Mouse (Mus musculus) hindbrain, embryonic 12.5 days (tissue): ENCODE measurements around the gene Slc30a5. TPM values are rescaled to one million over a fixed set of nuclear protein-coding genes. Genes with fewer than 3 reads are reported as not detected.
"Not testable (repeated sequence)": the region's sequence is repeated elsewhere in the genome, so short reads cannot be mapped to it uniquely, and the experiment has no call there.

Experiments
- ATAC-seq: fragments of 200-750 bp; cut with Nextera tagmentation; 2 replicates; pipeline ENCODE4 v1.8.0; 2017; ENCODE audit warnings: moderate TSS enrichment; ENCODE audit not compliant: low FRiP score
- H3K27ac ChIP-seq: fragments of 300-500 bp; sonication (generic); 2 replicates; pipeline ENCODE4 v1.5.1; 2016; ENCODE audit warnings: mild to moderate bottlenecking
- H3K27me3 ChIP-seq: fragments of 300-500 bp; sonication (generic); 2 replicates; pipeline ENCODE4 v1.6.1; 2016; ENCODE audit warnings: mild to moderate bottlenecking
- H3K36me3 ChIP-seq: fragments of 300-500 bp; sonication (generic); 2 replicates; pipeline ENCODE4 v1.6.1; 2016; ENCODE audit warnings: mild to moderate bottlenecking
- H3K4me1 ChIP-seq: fragments of 300-500 bp; sonication (generic); 2 replicates; pipeline ENCODE4 v1.6.1; 2016
- H3K4me2 ChIP-seq: fragments of 300-500 bp; sonication (generic); replicated peaks from 2 replicates; pipeline ENCODE4 v1.6.1; 2016; ENCODE audit warnings: mild to moderate bottlenecking
- H3K4me3 ChIP-seq: fragments of 300-500 bp; sonication (generic); 2 replicates; pipeline ENCODE4 v1.5.1; 2016; ENCODE audit warnings: mild to moderate bottlenecking
- H3K9ac ChIP-seq: fragments of 300-500 bp; sonication (generic); 2 replicates; pipeline ENCODE4 v1.6.1; 2016; ENCODE audit warnings: mild to moderate bottlenecking, moderate library complexity
- H3K9me3 ChIP-seq: fragments of 300-500 bp; sonication (generic); replicated peaks from 2 replicates; pipeline ENCODE4 v1.6.1; 2016; ENCODE audit warnings: mild to moderate bottlenecking
- WGBS: fragments of 180-500 bp; shearing (Covaris S2); methylation state at CpG from one replicate; pipeline ENCODE4 v1.1.7; 2016; 5-methylcytosine and 5-hydroxymethylcytosine counted together
- polyA plus RNA-seq: library from polyadenylated mRNA; unstranded; fragments of >200 nt; fragmentation: Nextera tagmentation; extraction: Ambion mirVana; gene quantifications from 2 replicates; pipeline ENCODE4 v1.2.1, GENCODE M21; 2016

The Slc30a5 gene
- polyA plus RNA-seq, 1 experiment from 2014 or later, result 43.5 TPM

GRCm38 (mm10) chr13:100832188-100832587 is 1.0 kb downstream of the Slc30a5 start:
- peak overlapping the region; percentile 93 for H3K9ac ChIP-seq
- no peaks in the 10 kb centered on the region for H3K27me3 ChIP-seq
- 0 out of 2 replicates have a peak, but pooled peaks cover 9% of the 10 kb centered on the region for H3K36me3 ChIP-seq
- H3K4me3 ChIP-seq, result peak overlapping the region; percentile 97
- no peaks in the 10 kb centered on the region for H3K9me3 ChIP-seq
- peak overlapping the region; percentile 80 for H3K4me2 ChIP-seq
- no peak for ATAC-seq
- no peak overlapping the region for H3K27ac ChIP-seq
- WGBS, result 9% methylated on average over 8 of the region's 8 CpGs
- H3K4me1 ChIP-seq, result peaks cover 15% of the 10 kb centered on the region

GRCm38 (mm10) chr13:100831123-100831522 is 2.1 kb downstream of the Slc30a5 start:
- WGBS, result 86% methylated on average over 6 of the region's 6 CpGs
- H3K36me3 ChIP-seq, result peaks cover 15% of the 10 kb centered on the region; the same call in 1 of the 2 replicates
- no peak for ATAC-seq
- no peak overlapping the region for H3K4me3 ChIP-seq
- H3K9ac ChIP-seq, result no peak overlapping the region
- H3K4me2 ChIP-seq, result peak overlapping the region; percentile 80; the same call in 1 of the 2 replicates
- H3K9me3 ChIP-seq, result no peaks in the 10 kb centered on the region
- peaks cover 15% of the 10 kb centered on the region for H3K4me1 ChIP-seq
- H3K27me3 ChIP-seq, result no peaks in the 10 kb centered on the region
- no peak overlapping the region for H3K27ac ChIP-seq

- H3K4me3 ChIP-seq, result no peak overlapping the region
- no peak for ATAC-seq
- H3K9me3 ChIP-seq, result no peaks in the 10 kb centered on the region
- no peak overlapping the region for H3K9ac ChIP-seq
- H3K4me2 ChIP-seq, result no peak overlapping the region
- H3K27ac ChIP-seq, result no peak overlapping the region
- peaks cover 46% of the 10 kb centered on the region for H3K36me3 ChIP-seq
- no peaks in the 10 kb centered on the region for H3K4me1 ChIP-seq
- WGBS, result 89% methylated on average over 9 of the region's 9 CpGs
- H3K27me3 ChIP-seq, result no peaks in the 10 kb centered on the region
Measured at GRCm38 (mm10) chr13:100825627-100826410, 7.4 kb downstream of the Slc30a5 start.

- no peaks in the 10 kb centered on the region for H3K27me3 ChIP-seq
- WGBS, result 89% methylated on average over 3 of the region's 3 CpGs
- H3K4me1 ChIP-seq, result no peaks in the 10 kb centered on the region
- no peak overlapping the region for H3K9ac ChIP-seq
- no peak overlapping the region for H3K4me3 ChIP-seq
- H3K4me2 ChIP-seq, result no peak overlapping the region
- H3K9me3 ChIP-seq, result no peaks in the 10 kb centered on the region
- ATAC-seq, result no peak
- no peak overlapping the region for H3K27ac ChIP-seq
- H3K36me3 ChIP-seq, result peaks cover 54% of the 10 kb centered on the region
Measured at GRCm38 (mm10) chr13:100824916-100825315, 8.3 kb downstream of the Slc30a5 start.

GRCm38 (mm10) chr13:100824306-100824705 is 8.9 kb downstream of the Slc30a5 start:
- Histone ChIP-seq H3K27ac (no peak overlapping the region), H3K9me3 (no peaks in the 10 kb centered on the region), H3K9ac (no peak overlapping the region), H3K4me3 (no peak overlapping the region), H3K27me3 (no peaks in the 10 kb centered on the region), H3K36me3 (peaks cover 59% of the 10 kb centered on the region), H3K4me1 (no peaks in the 10 kb centered on the region), H3K4me2 (no peak overlapping the region)
- no peak for ATAC-seq
- WGBS, result 89% methylated on average over 6 of the region's 6 CpGs

- H3K4me1 ChIP-seq, result no peaks in the 10 kb centered on the region
- H3K27me3 ChIP-seq, result no peaks in the 10 kb centered on the region
- H3K9ac ChIP-seq, result no peak overlapping the region
- no peak overlapping the region for H3K4me2 ChIP-seq
- no peak for ATAC-seq
- H3K27ac ChIP-seq, result no peak overlapping the region
- WGBS, result 96% methylated on average over 3 of the region's 3 CpGs
- no peak overlapping the region for H3K4me3 ChIP-seq
- no peaks in the 10 kb centered on the region for H3K9me3 ChIP-seq
- peaks cover 62% of the 10 kb centered on the region for H3K36me3 ChIP-seq
Measured at GRCm38 (mm10) chr13:100823863-100824262, 9.4 kb downstream of the Slc30a5 start.

GRCm38 (mm10) chr13:100814451-100814850 is 18.8 kb downstream of the Slc30a5 start:
- 92% methylated on average over 6 of the region's 6 CpGs for WGBS
- peaks cover 61% of the 10 kb centered on the region for H3K36me3 ChIP-seq
- no peak for ATAC-seq

GRCm38 (mm10) chr13:100805776-100806175 is 27.5 kb downstream of the Slc30a5 start:
- H3K36me3 ChIP-seq, result peaks cover 71% of the 10 kb centered on the region
- no peaks in the 10 kb centered on the region for H3K4me1 ChIP-seq
- no peak overlapping the region for H3K4me3 ChIP-seq
- no peak overlapping the region for H3K27ac ChIP-seq
- ATAC-seq, result no peak
- H3K4me2 ChIP-seq, result no peak overlapping the region
- no peaks in the 10 kb centered on the region for H3K9me3 ChIP-seq
- 93% methylated on average over 3 of the region's 3 CpGs for WGBS
- no peak overlapping the region for H3K9ac ChIP-seq
- no peaks in the 10 kb centered on the region for H3K27me3 ChIP-seq

More at GRCm38 (mm10) chr13:100814451-100814850, 18.8 kb downstream of the Slc30a5 start:
- Histone ChIP-seq H3K9ac (no peak overlapping the region), H3K27ac (no peak overlapping the region), H3K27me3 (no peaks in the 10 kb centered on the region), H3K4me2 (no peak overlapping the region), H3K4me3 (no peak overlapping the region), H3K9me3 (no peaks in the 10 kb centered on the region), H3K4me1 (no peaks in the 10 kb centered on the region)

- no peak overlapping the region for H3K4me3 ChIP-seq
- no peak overlapping the region for H3K9ac ChIP-seq
- H3K4me2 ChIP-seq, result no peak overlapping the region
- no peaks in the 10 kb centered on the region for H3K4me1 ChIP-seq
- H3K36me3 ChIP-seq, result peaks cover 10% of the 10 kb centered on the region
- H3K27me3 ChIP-seq, result no peaks in the 10 kb centered on the region
- H3K9me3 ChIP-seq, result no peaks in the 10 kb centered on the region
- no peak for ATAC-seq
- 89% methylated on average over 6 of the region's 6 CpGs for WGBS
- no peak overlapping the region for H3K27ac ChIP-seq
Measured at GRCm38 (mm10) chr13:100797171-100797570, 36.1 kb downstream of the Slc30a5 start.

- Histone ChIP-seq H3K4me1 (peaks cover 13% of the 10 kb centered on the region), H3K4me3 (no peak overlapping the region), H3K36me3 (no peaks in the 10 kb centered on the region), H3K27ac (no peak overlapping the region), H3K9ac (no peak overlapping the region), H3K27me3 (no peaks in the 10 kb centered on the region), H3K4me2 (no peak overlapping the region), H3K9me3 (no peaks in the 10 kb centered on the region)
- 88% methylated on average over 3 of the region's 3 CpGs for WGBS
- ATAC-seq, result no peak
Measured at GRCm38 (mm10) chr13:100789083-100789482, 44.1 kb downstream of the Slc30a5 start.

GRCm38 (mm10) chr13:100788057-100788456 is 45.2 kb downstream of the Slc30a5 start:
- not testable (repeated sequence) for H3K4me2 ChIP-seq, ATAC-seq, H3K9ac ChIP-seq, H3K36me3 ChIP-seq, H3K9me3 ChIP-seq, H3K27me3 ChIP-seq, H3K4me3 ChIP-seq, H3K27ac ChIP-seq
- 91% methylated on average over 12 of the region's 14 CpGs for WGBS
- H3K4me1 ChIP-seq, result peaks cover 18% of the 10 kb centered on the region

- no peak for ATAC-seq
- Histone ChIP-seq H3K27me3 (no peaks in the 10 kb centered on the region), H3K4me3 (no peak overlapping the region), H3K4me2 (no peak overlapping the region), H3K4me1 (peaks cover 18% of the 10 kb centered on the region), H3K27ac (no peak overlapping the region), H3K36me3 (peaks cover 4% of the 10 kb centered on the region; the same call in 1 of the 2 replicates), H3K9ac (no peak overlapping the region), H3K9me3 (no peaks in the 10 kb centered on the region)
- 69% methylated on average over 6 of the region's 6 CpGs for WGBS
Measured at GRCm38 (mm10) chr13:100787316-100788010, 45.8 kb downstream of the Slc30a5 start.
